Comparison of ENCODE assay signal across 13 mouse cellular contexts in the genomic region with DNA sequence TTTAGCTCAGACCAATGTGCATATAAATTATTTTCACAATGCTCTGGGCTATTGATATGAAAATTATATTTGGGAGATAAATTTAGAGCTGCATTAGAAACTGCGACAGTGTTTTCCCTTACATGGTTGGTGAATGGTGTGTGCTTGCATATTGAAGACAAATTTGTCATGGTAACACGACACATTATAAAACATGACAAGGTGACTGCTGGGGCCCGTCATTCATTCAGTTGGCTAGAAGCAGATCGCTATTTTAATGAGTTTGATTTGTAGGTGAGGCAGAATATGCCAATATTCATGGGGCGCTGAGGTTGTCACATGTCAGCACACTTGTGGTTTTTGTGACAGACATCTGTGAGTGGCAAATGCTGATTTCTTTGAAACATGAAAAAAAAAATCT.
"Had no signal": no experiment of that assay in that cellular context is flagged by ENCODE, and none has a peak within 500 bp of the region (broad histone marks: within the 10 kb centered on the region; RNA-seq: fewer than 3 reads in every experiment).

No protein-coding gene starts in this region.

- H3K9me3 ChIP-seq: limb, embryonic 10.5 days; liver, embryonic 15.5 days; midbrain, embryonic 12.5 days had no signal

- H3K4me2 ChIP-seq: liver, embryonic 11.5 days; liver, embryonic 15.5 days; lung, embryonic 14.5 days; midbrain, embryonic 12.5 days had no signal

- H3K27me3 ChIP-seq: liver, embryonic 15.5 days; midbrain, embryonic 12.5 days had no signal

- H3K9ac ChIP-seq: liver, embryonic 15.5 days; lung, embryonic 14.5 days; midbrain, embryonic 12.5 days had no signal

- H3K36me3 ChIP-seq: limb, embryonic 10.5 days; liver, embryonic 15.5 days; midbrain, embryonic 12.5 days had no signal

- H3K27ac ChIP-seq: kidney, postnatal 0 days; limb, embryonic 10.5 days; liver, embryonic 15.5 days had no signal

- H3K4me1 ChIP-seq: liver, embryonic 15.5 days; midbrain, embryonic 12.5 days had no signal

- H3K4me3 ChIP-seq: limb, embryonic 10.5 days; liver, embryonic 15.5 days; midbrain, embryonic 12.5 days had no signal

- DNase-seq: kidney, adult 11 months; kidney, adult 9 months; kidney, postnatal 36 days; lung, embryonic 14.5 days; lung, postnatal 10 days; lung, postnatal 4 days; right cerebral cortex, postnatal 25 days; thymus, postnatal 36 days had no signal
